Mouse (Mus musculus) bone marrow macrophage, adult 2 months (primary cell): Measurements from ENCODE around the gene Utp11. TPM values are rescaled to one million over a fixed set of nuclear protein-coding genes. Genes with fewer than 3 reads are reported as not detected.

Source experiments
- H3K27ac ChIP-seq: 2 replicates; pipeline ENCODE4 v1.5.1; 2012; ENCODE audit warnings: low read depth, low read length; ENCODE audit not compliant: insufficient read depth
- H3K4me1 ChIP-seq: 2 replicates; pipeline ENCODE4 v1.6.1; 2012; ENCODE audit warnings: low read length; ENCODE audit not compliant: control insufficient read depth, insufficient read depth
- H3K4me3 ChIP-seq: 2 replicates; pipeline ENCODE4 v1.5.1; 2012; ENCODE audit warnings: mild to moderate bottlenecking, low read length, moderate library complexity; ENCODE audit not compliant: insufficient read depth
- CTCF ChIP-seq: IDR thresholded peaks from 2 replicates; pipeline ENCODE4 v1.5.1; 2012; ENCODE audit warnings: low read depth, mild to moderate bottlenecking, low read length, moderate library complexity
- POLR2A ChIP-seq: IDR thresholded peaks from 2 replicates; pipeline ENCODE4 v1.6.1; 2012; ENCODE audit warnings: mild to moderate bottlenecking, low read depth, low read length, borderline replicate concordance
- polyA plus RNA-seq: library from polyadenylated mRNA; stranded (reverse); fragments of >200 nt; gene quantifications from 2 replicates; pipeline ENCODE4 v1.2.4, GENCODE M21; 2012; ENCODE audit not compliant: missing spikeins, insufficient read depth, insufficient read length

The Utp11 gene
- polyA plus RNA-seq: 45.8 and 49.4 TPM in 2 replicates

- H3K27ac ChIP-seq: peak within 1 kb of the TSS; percentile 35
- TF ChIP-seq POLR2A (no peak), CTCF (no peak)
- peak within 1 kb of the TSS; percentile 87 for H3K4me3 ChIP-seq
- H3K4me1 ChIP-seq: peaks cover 34% of the 10 kb centered on the region
Measured at GRCm38 (mm10) chr4:124693135-124693894, at the start of gene Utp11. Utp11 (minus strand) TSS chr4:124693600.

- H3K27ac ChIP-seq: no peak overlapping the region
- TF ChIP-seq CTCF (no peak), POLR2A (no peak)
- peaks cover 30% of the 10 kb centered on the region for H3K4me1 ChIP-seq
- no peak overlapping the region for H3K4me3 ChIP-seq
Measured at GRCm38 (mm10) chr4:124742839-124743238, 49.4 kb upstream of the Utp11 start.

GRCm38 (mm10) chr4:124741376-124742343 is 48.3 kb upstream of the Utp11 start, which contains the start of gene Inpp5b:
Inpp5b (plus strand) TSS chr4:124741850.
- peak; percentile 23; the same call in 1 of the 2 replicates for TF ChIP-seq CTCF
- no peak for TF ChIP-seq POLR2A
- Histone ChIP-seq H3K27ac (peak within 1 kb of the TSS; percentile 61), H3K4me3 (peak within 1 kb of the TSS; percentile 89), H3K4me1 (peaks cover 37% of the 10 kb centered on the region)

- Histone ChIP-seq H3K4me3 (no peak overlapping the region), H3K4me1 (peaks cover 32% of the 10 kb centered on the region), H3K27ac (peak overlapping the region; percentile 70)
- TF ChIP-seq CTCF: no peak
- TF ChIP-seq POLR2A: no peak
Measured at GRCm38 (mm10) chr4:124738783-124739182, 45.4 kb upstream of the Utp11 start.

GRCm38 (mm10) chr4:124738013-124738412 is 44.6 kb upstream of the Utp11 start:
- peak overlapping the region; percentile 70 for H3K27ac ChIP-seq
- H3K4me3 ChIP-seq: no peak overlapping the region
- TF ChIP-seq CTCF (no peak), POLR2A (no peak)
- H3K4me1 ChIP-seq: peaks cover 32% of the 10 kb centered on the region

- H3K4me3 ChIP-seq: no peak overlapping the region
- TF ChIP-seq CTCF (no peak), POLR2A (no peak)
- no peak overlapping the region; the same call in 1 of the 2 replicates for H3K27ac ChIP-seq
- H3K4me1 ChIP-seq: peaks cover 31% of the 10 kb centered on the region
Measured at GRCm38 (mm10) chr4:124737486-124737885, 44.1 kb upstream of the Utp11 start.

- Histone ChIP-seq H3K4me1 (peaks cover 28% of the 10 kb centered on the region), H3K27ac (no peak overlapping the region), H3K4me3 (no peak overlapping the region)
- TF ChIP-seq CTCF (no peak), POLR2A (no peak)
Measured at GRCm38 (mm10) chr4:124736952-124737351, 43.6 kb upstream of the Utp11 start.

GRCm38 (mm10) chr4:124726121-124726520 is 32.7 kb upstream of the Utp11 start:
- no peak for TF ChIP-seq POLR2A
- TF ChIP-seq CTCF: no peak
- Histone ChIP-seq H3K4me3 (no peak overlapping the region), H3K4me1 (no peaks in the 10 kb centered on the region), H3K27ac (no peak overlapping the region)

- Histone ChIP-seq H3K4me1 (peaks cover 8% of the 10 kb centered on the region), H3K4me3 (no peak overlapping the region), H3K27ac (no peak overlapping the region)
- TF ChIP-seq CTCF: no peak
- TF ChIP-seq POLR2A: no peak
Measured at GRCm38 (mm10) chr4:124719101-124719500, 25.7 kb upstream of the Utp11 start.
